Mouse (Mus musculus) kidney, postnatal 0 days (tissue): ENCODE results near the gene Tmem213. TPM values are rescaled to one million over a fixed set of nuclear protein-coding genes. Genes with fewer than 3 reads are reported as not detected.

ENCODE experiments used
- ATAC-seq: fragments of 200-750 bp; cut with Nextera tagmentation; replicated peaks from 2 replicates; pipeline ENCODE4 v1.8.0; 2017; ENCODE audit warnings: low read depth, moderate number of reproducible peaks, moderate TSS enrichment, moderate library complexity; ENCODE audit not compliant: low FRiP score
- DNase-seq: peaks from one replicate; pipeline ENCODE4 v3.0.0-alpha.2; 2016; ENCODE audit warnings: low spot score
- H3K27ac ChIP-seq: fragments of 300-500 bp; sonication (generic); 2 replicates; pipeline ENCODE4 v1.5.1; 2014; ENCODE audit warnings: mild to moderate bottlenecking
- H3K27me3 ChIP-seq: fragments of 300-500 bp; sonication (generic); 2 replicates; pipeline ENCODE4 v1.6.1; 2014; ENCODE audit warnings: low read length, mixed read lengths; ENCODE audit not compliant: insufficient read depth
- H3K36me3 ChIP-seq: fragments of 300-500 bp; sonication (generic); 2 replicates; pipeline ENCODE4 v1.6.1; 2014; ENCODE audit warnings: low read length, mixed read lengths; ENCODE audit not compliant: insufficient read depth
- H3K4me1 ChIP-seq: fragments of 300-500 bp; sonication (generic); replicated peaks from 2 replicates; pipeline ENCODE4 v1.6.1; 2014; ENCODE audit warnings: antibody characterized with exemption, low read length, mixed read lengths; ENCODE audit not compliant: insufficient read depth
- H3K4me2 ChIP-seq: fragments of 300-500 bp; sonication (generic); 2 replicates; pipeline ENCODE4 v1.6.1; 2014; ENCODE audit warnings: mild to moderate bottlenecking, low read length, moderate library complexity, mixed read lengths
- H3K4me3 ChIP-seq: fragments of 300-500 bp; sonication (generic); replicated peaks from 2 replicates; pipeline ENCODE4 v1.5.1; 2014; ENCODE audit warnings: low read depth, low read length
- H3K9ac ChIP-seq: fragments of 300-500 bp; sonication (generic); 2 replicates; pipeline ENCODE4 v1.6.1; 2014; ENCODE audit warnings: low read depth, low read length
- H3K9me3 ChIP-seq: fragments of 300-500 bp; sonication (generic); replicated peaks from 2 replicates; pipeline ENCODE4 v1.6.1; 2016; ENCODE audit warnings: low read length, inconsistent platforms, mixed read lengths
- CTCF ChIP-seq: IDR thresholded peaks from 2 replicates; pipeline ENCODE4 v1.5.1; 2016; ENCODE audit warnings: antibody characterized with exemption, low read depth, mild to moderate bottlenecking, moderate library complexity
- WGBS: fragments of 180-500 bp; shearing (Covaris S2); extraction: QIAGEN DNeasy Blood & Tissue Kit; methylation state at CpG from one replicate; pipeline ENCODE4 v1.1.7; 2014; 5-methylcytosine and 5-hydroxymethylcytosine counted together
- polyA plus RNA-seq: library from polyadenylated mRNA; unstranded; fragments of >200 nt; fragmentation: Nextera tagmentation; extraction: Ambion mirVana; gene quantifications from 2 replicates; pipeline ENCODE4 v1.2.1, GENCODE M21; 2015

Gene Tmem213
- polyA plus RNA-seq = 198 and 199 TPM in 2 replicates

DNA sequence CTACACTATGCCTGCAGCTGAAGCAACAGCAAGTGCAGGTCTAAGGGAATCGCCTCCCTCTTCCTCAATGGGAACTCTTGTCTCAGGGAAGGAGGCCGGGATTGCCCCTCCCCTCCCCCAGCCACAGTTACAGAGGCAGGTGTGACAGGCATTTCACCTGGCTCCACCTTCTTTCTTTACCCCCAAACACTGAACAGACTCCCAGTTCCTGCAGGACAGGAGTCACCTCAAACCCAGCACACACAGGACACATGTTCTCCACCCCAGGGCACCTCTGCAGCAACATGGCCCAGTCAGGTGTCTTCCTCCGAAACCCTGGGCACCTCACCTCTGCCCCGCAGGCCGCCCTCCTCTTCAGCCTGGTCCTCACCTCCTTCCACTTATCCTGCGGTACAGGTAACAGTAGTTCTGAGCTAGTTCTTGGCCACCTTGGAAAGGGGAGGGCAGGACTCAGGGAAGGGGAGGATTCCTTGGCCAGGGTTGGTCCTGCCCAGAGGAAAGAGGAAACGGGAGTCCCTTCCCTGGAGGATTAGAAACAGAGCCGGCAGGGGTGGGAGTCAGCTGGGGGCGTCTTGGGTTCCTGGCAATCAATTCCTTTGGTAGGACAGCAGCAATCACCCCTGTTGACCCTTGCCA lies at the start of gene Tmem213:
Gene Tmem213 (plus strand): TSS at position 96 of the 636 bp plus-strand sequence.
- peak within 1 kb of the TSS; percentile 83 for H3K27ac ChIP-seq
- no peaks in the 10 kb centered on the region for H3K36me3 ChIP-seq
- 23% methylated on average over 9 of the region's 9 CpGs for WGBS
- no peaks in the 10 kb centered on the region for H3K27me3 ChIP-seq
- peaks cover 7% of the 10 kb centered on the region; the same call in 1 of the 2 replicates for H3K4me1 ChIP-seq
- peak; percentile 65 for ATAC-seq
- H3K9ac ChIP-seq = peak within 1 kb of the TSS; percentile 55
- peak within 1 kb of the TSS; percentile 24 for H3K4me3 ChIP-seq
- H3K9me3 ChIP-seq = no peaks in the 10 kb centered on the region
- no peak for TF ChIP-seq CTCF
- H3K4me2 ChIP-seq = peak within 1 kb of the TSS; percentile 46
- no peak for DNase-seq

DNA sequence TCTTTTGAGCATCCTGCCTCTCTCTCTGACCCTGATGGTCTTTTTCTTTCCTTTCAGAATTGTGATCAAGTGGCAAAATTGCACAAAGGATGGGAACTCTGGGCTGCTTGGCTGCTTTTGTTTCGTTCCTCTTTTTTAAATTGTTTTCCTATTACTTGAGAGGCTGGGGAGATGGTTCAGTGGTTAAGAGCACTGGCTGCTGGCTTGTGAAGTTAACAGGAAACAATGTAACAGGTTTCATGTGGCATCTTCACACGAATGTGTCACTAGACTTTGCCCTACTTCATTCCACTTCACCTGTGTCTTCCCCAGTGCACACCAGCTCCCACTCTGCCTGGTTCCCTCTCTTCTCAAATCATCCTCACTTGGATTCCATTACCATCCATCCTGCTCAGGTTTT lies 44.4 kb upstream of the Tmem213 start:
- Histone ChIP-seq H3K27ac (no peak overlapping the region), H3K27me3 (no peaks in the 10 kb centered on the region), H3K9me3 (no peaks in the 10 kb centered on the region; the same call in 1 of the 2 replicates), H3K36me3 (no peaks in the 10 kb centered on the region), H3K4me3 (no peak overlapping the region), H3K4me2 (no peak overlapping the region), H3K9ac (no peak overlapping the region), H3K4me1 (no peaks in the 10 kb centered on the region)
- WGBS = 51% methylated on average over 2 of the region's 2 CpGs
- DNase-seq (no peak), ATAC-seq (no peak)
- no peak for TF ChIP-seq CTCF

- no peak for TF ChIP-seq CTCF
- ATAC-seq (no peak), DNase-seq (no peak)
- Histone ChIP-seq H3K4me1 (no peaks in the 10 kb centered on the region), H3K27ac (no peak overlapping the region), H3K4me3 (no peak overlapping the region), H3K36me3 (no peaks in the 10 kb centered on the region), H3K9me3 (no peaks in the 10 kb centered on the region; the same call in 1 of the 2 replicates), H3K27me3 (no peaks in the 10 kb centered on the region), H3K9ac (no peak overlapping the region), H3K4me2 (no peak overlapping the region)
- 52% methylated on average over 3 of the region's 3 CpGs for WGBS
Observed at GRCm38 (mm10) chr6:38065122-38065500, 43.9 kb upstream of the Tmem213 start.

DNA sequence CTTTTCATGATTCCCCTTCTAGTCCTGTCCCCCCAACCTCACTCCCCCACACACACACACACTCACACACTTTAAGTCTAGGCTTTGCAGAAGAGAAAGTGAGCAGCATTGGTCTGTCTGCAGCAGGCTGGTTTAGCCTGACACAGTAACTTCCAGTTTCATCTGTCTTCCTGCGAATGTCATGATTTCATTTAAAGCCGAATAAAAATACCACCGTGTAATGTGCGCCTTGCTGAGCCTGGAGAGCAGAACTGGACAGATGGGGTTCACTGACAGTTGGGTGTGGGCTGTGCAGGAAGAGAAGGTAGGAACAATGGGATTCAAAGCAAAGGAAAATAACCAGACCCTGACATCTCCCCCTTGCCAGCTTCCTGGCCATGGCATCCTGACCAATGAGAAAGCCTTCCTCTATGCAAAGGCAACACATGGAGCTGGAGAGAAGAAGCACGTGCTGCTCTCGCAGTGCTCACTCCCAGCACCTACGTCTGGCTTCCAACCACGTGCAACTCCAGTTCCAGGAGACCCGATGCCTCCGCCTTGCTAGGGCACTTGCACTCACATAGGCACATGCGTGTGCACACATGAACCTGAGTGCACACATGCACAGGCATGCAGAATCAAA lies 43.4 kb upstream of the Tmem213 start:
- DNase-seq (no peak), ATAC-seq (no peak; the same call in 1 of the 2 replicates)
- Histone ChIP-seq H3K9ac (no peak overlapping the region), H3K36me3 (no peaks in the 10 kb centered on the region), H3K4me1 (no peaks in the 10 kb centered on the region), H3K9me3 (no peaks in the 10 kb centered on the region; the same call in 1 of the 2 replicates), H3K4me3 (no peak overlapping the region), H3K4me2 (no peak overlapping the region), H3K27me3 (no peaks in the 10 kb centered on the region), H3K27ac (no peak overlapping the region)
- 67% methylated on average over 11 of the region's 11 CpGs for WGBS
- TF ChIP-seq CTCF = no peak

- 3% methylated on average over 5 of the region's 5 CpGs for WGBS
- ATAC-seq = peak; percentile 79; the same call in 1 of the 2 replicates
Observed at GRCm38 (mm10) chr6:38066215-38066614, 42.8 kb upstream of the Tmem213 start.

DNA sequence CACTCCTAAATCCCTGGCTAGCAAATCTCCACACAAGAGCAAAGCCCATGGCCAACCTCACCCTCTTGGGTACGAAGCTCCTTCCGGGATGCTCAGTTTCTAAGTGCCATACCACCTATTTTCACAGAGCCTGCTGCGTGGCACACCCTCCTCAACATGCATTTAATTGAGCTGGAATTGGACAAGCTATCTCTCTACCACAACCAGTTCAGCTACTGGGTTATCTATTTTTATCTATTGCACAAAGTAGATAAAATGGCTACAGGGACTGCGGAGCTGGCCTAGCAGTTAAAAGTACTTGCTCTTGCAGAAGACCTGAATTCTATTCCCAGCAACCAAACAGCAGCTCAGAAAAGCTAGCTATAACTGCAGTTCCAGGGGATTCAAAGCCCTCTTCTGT lies 37.8 kb upstream of the Tmem213 start:
- DNase-seq (no peak), ATAC-seq (no peak)
- H3K27ac ChIP-seq = no peak overlapping the region
- H3K4me3 ChIP-seq = no peak overlapping the region
- H3K4me2 ChIP-seq = no peak overlapping the region
- peaks cover 3% of the 10 kb centered on the region; the same call in 1 of the 2 replicates for H3K4me1 ChIP-seq
- H3K9me3 ChIP-seq = no peaks in the 10 kb centered on the region
- H3K9ac ChIP-seq = no peak overlapping the region
- no peaks in the 10 kb centered on the region for H3K36me3 ChIP-seq
- TF ChIP-seq CTCF = no peak
- no peaks in the 10 kb centered on the region for H3K27me3 ChIP-seq
- 93% methylated on average over 4 of the region's 4 CpGs for WGBS

More at GRCm38 (mm10) chr6:38066215-38066614, 42.8 kb upstream of the Tmem213 start:
- H3K4me1 ChIP-seq = no peaks in the 10 kb centered on the region
- H3K4me3 ChIP-seq = no peak overlapping the region
- no peak overlapping the region for H3K27ac ChIP-seq
- no peaks in the 10 kb centered on the region for H3K36me3 ChIP-seq
- H3K9me3 ChIP-seq = no peaks in the 10 kb centered on the region; the same call in 1 of the 2 replicates
- H3K4me2 ChIP-seq = no peak overlapping the region
- TF ChIP-seq CTCF = peak; percentile 91
- peak; percentile 91 for DNase-seq
- no peak overlapping the region for H3K9ac ChIP-seq
- no peaks in the 10 kb centered on the region for H3K27me3 ChIP-seq
